Mouse (Mus musculus): ENCODE measurements around the gene Gpr137c. TPM values are rescaled to one million over a fixed set of nuclear protein-coding genes. Genes with fewer than 3 reads are reported as not detected.

The Gpr137c gene
- polyA plus RNA-seq, 1 experiment from 2014 or later, result 11.2 TPM

GRCm38 (mm10) chr14:45211431-45211830, 8.1 kb upstream of the Gpr137c start:
- ATAC-seq, result no peak
- Histone ChIP-seq H3K9me3 (ENCODE audit: control insufficient read depth, low read length) (no peaks in the 10 kb centered on the region), H3K27me3 (replicated peaks; ENCODE audit: control insufficient read depth, insufficient read depth, low read length) (no peaks in the 10 kb centered on the region), H3K9ac (ENCODE audit: low read depth, low read length) (no peak overlapping the region), H3K4me2 (ENCODE audit: low read length) (no peak overlapping the region), H3K4me1 (ENCODE audit: control insufficient read depth, insufficient read depth, low read depth, low read length) (no peaks in the 10 kb centered on the region), H3K4me3 (ENCODE audit: low read length) (no peak overlapping the region), H3K36me3 (ENCODE audit: control insufficient read depth, insufficient read depth, low read length) (no peaks in the 10 kb centered on the region), H3K27ac (ENCODE audit: low read depth, low read length) (no peak overlapping the region)
- 97% methylated on average over 1 of the region's 1 CpGs for WGBS

GRCm38 (mm10) chr14:45216711-45217340, 2.7 kb upstream of the Gpr137c start:
- Histone ChIP-seq H3K27me3 (replicated peaks; ENCODE audit: control insufficient read depth, insufficient read depth, low read length) (no peaks in the 10 kb centered on the region), H3K27ac (ENCODE audit: low read depth, low read length) (no peak overlapping the region), H3K4me2 (ENCODE audit: low read length) (no peak overlapping the region), H3K4me3 (ENCODE audit: low read length) (no peak overlapping the region), H3K4me1 (ENCODE audit: control insufficient read depth, insufficient read depth, low read depth, low read length) (peaks cover 13% of the 10 kb centered on the region), H3K9me3 (ENCODE audit: control insufficient read depth, low read length) (no peaks in the 10 kb centered on the region), H3K9ac (ENCODE audit: low read depth, low read length) (no peak overlapping the region), H3K36me3 (ENCODE audit: control insufficient read depth, insufficient read depth, low read length) (no peaks in the 10 kb centered on the region)
- 93% methylated on average over 9 of the region's 9 CpGs for WGBS
- no peak for ATAC-seq

- H3K36me3 ChIP-seq (ENCODE audit: control insufficient read depth, insufficient read depth, low read length), result no peaks in the 10 kb centered on the region
- 87% methylated on average over 4 of the region's 4 CpGs for WGBS
- peak overlapping the region; percentile 86 for H3K4me2 ChIP-seq (ENCODE audit: low read length)
- no peak overlapping the region for H3K27ac ChIP-seq (ENCODE audit: low read depth, low read length)
- no peak for ATAC-seq
- no peak overlapping the region for H3K4me3 ChIP-seq (ENCODE audit: low read length)
- H3K9ac ChIP-seq (ENCODE audit: low read depth, low read length), result no peak overlapping the region
- H3K27me3 ChIP-seq (replicated peaks; ENCODE audit: control insufficient read depth, insufficient read depth, low read length), result no peaks in the 10 kb centered on the region
- H3K9me3 ChIP-seq (ENCODE audit: control insufficient read depth, low read length), result no peaks in the 10 kb centered on the region
- peaks cover 16% of the 10 kb centered on the region for H3K4me1 ChIP-seq (ENCODE audit: control insufficient read depth, insufficient read depth, low read depth, low read length)
These were observed 1.8 kb upstream of the Gpr137c start for GRCm38 (mm10) chr14:45217693-45218092.

- ATAC-seq, result peak; percentile 25
- Histone ChIP-seq H3K9me3 (ENCODE audit: control insufficient read depth, low read length) (no peaks in the 10 kb centered on the region), H3K4me1 (ENCODE audit: control insufficient read depth, insufficient read depth, low read depth, low read length) (peaks cover 16% of the 10 kb centered on the region), H3K36me3 (ENCODE audit: control insufficient read depth, insufficient read depth, low read length) (no peaks in the 10 kb centered on the region), H3K27me3 (replicated peaks; ENCODE audit: control insufficient read depth, insufficient read depth, low read length) (no peaks in the 10 kb centered on the region), H3K4me3 (ENCODE audit: low read length) (peak within 1 kb of the TSS; percentile 82), H3K4me2 (ENCODE audit: low read length) (peak within 1 kb of the TSS; percentile 86), H3K9ac (ENCODE audit: low read depth, low read length) (peak within 1 kb of the TSS; percentile 91), H3K27ac (ENCODE audit: low read depth, low read length) (peak within 1 kb of the TSS; percentile 97)
- under 1% methylated on average over 58 of the region's 59 CpGs for WGBS
These were observed 806 bp downstream of the Gpr137c start, which contains the start of gene Txndc16 for GRCm38 (mm10) chr14:45220090-45220956. TSS of gene Txndc16 (minus strand) at chr14:45220328.

GRCm38 (mm10) chr14:45220957-45221630, 1.6 kb downstream of the Gpr137c start:
- WGBS, result 8% methylated on average over 11 of the region's 11 CpGs
- Histone ChIP-seq H3K4me3 (ENCODE audit: low read length) (peak overlapping the region; percentile 82), H3K9ac (ENCODE audit: low read depth, low read length) (peak overlapping the region; percentile 91), H3K36me3 (ENCODE audit: control insufficient read depth, insufficient read depth, low read length) (no peaks in the 10 kb centered on the region), H3K9me3 (ENCODE audit: control insufficient read depth, low read length) (no peaks in the 10 kb centered on the region), H3K27me3 (replicated peaks; ENCODE audit: control insufficient read depth, insufficient read depth, low read length) (no peaks in the 10 kb centered on the region), H3K27ac (ENCODE audit: low read depth, low read length) (peak overlapping the region; percentile 97), H3K4me2 (ENCODE audit: low read length) (peak overlapping the region; percentile 72), H3K4me1 (ENCODE audit: control insufficient read depth, insufficient read depth, low read depth, low read length) (peaks cover 16% of the 10 kb centered on the region)
- ATAC-seq, result no peak

- Histone ChIP-seq H3K27me3 (replicated peaks; ENCODE audit: control insufficient read depth, insufficient read depth, low read length) (no peaks in the 10 kb centered on the region), H3K4me1 (ENCODE audit: control insufficient read depth, insufficient read depth, low read depth, low read length) (no peaks in the 10 kb centered on the region), H3K9me3 (ENCODE audit: control insufficient read depth, low read length) (no peaks in the 10 kb centered on the region; the same call in 1 of the 2 replicates), H3K36me3 (ENCODE audit: control insufficient read depth, insufficient read depth, low read length) (no peaks in the 10 kb centered on the region), H3K4me2 (ENCODE audit: low read length) (no peak overlapping the region), H3K4me3 (ENCODE audit: low read length) (no peak overlapping the region), H3K27ac (ENCODE audit: low read depth, low read length) (no peak overlapping the region), H3K9ac (ENCODE audit: low read depth, low read length) (no peak overlapping the region)
- WGBS, result 86% methylated on average over 2 of the region's 2 CpGs
- ATAC-seq, result no peak
These were observed 19.5 kb downstream of the Gpr137c start for GRCm38 (mm10) chr14:45239042-45239441.

GRCm38 (mm10) chr14:45241613-45242012, 22.1 kb downstream of the Gpr137c start:
- no peaks in the 10 kb centered on the region for H3K27me3 ChIP-seq (replicated peaks; ENCODE audit: control insufficient read depth, insufficient read depth, low read length)
- WGBS, result 53% methylated on average over 1 of the region's 1 CpGs
- ATAC-seq, result no peak

GRCm38 (mm10) chr14:45251548-45252076, 32.1 kb downstream of the Gpr137c start:
- ATAC-seq, result no peak
- H3K36me3 ChIP-seq (ENCODE audit: control insufficient read depth, insufficient read depth, low read length), result peaks cover 9% of the 10 kb centered on the region; the same call in 1 of the 2 replicates

More at GRCm38 (mm10) chr14:45241613-45242012, 22.1 kb downstream of the Gpr137c start:
- Histone ChIP-seq H3K9ac (ENCODE audit: low read depth, low read length) (no peak overlapping the region), H3K9me3 (ENCODE audit: control insufficient read depth, low read length) (no peaks in the 10 kb centered on the region; the same call in 1 of the 2 replicates), H3K4me3 (ENCODE audit: low read length) (no peak overlapping the region), H3K27ac (ENCODE audit: low read depth, low read length) (no peak overlapping the region), H3K4me2 (ENCODE audit: low read length) (no peak overlapping the region), H3K36me3 (ENCODE audit: control insufficient read depth, insufficient read depth, low read length) (no peaks in the 10 kb centered on the region), H3K4me1 (ENCODE audit: control insufficient read depth, insufficient read depth, low read depth, low read length) (no peaks in the 10 kb centered on the region)

More at GRCm38 (mm10) chr14:45251548-45252076, 32.1 kb downstream of the Gpr137c start:
- H3K4me1 ChIP-seq (ENCODE audit: control insufficient read depth, insufficient read depth, low read depth, low read length), result no peaks in the 10 kb centered on the region
- no peaks in the 10 kb centered on the region for H3K9me3 ChIP-seq (ENCODE audit: control insufficient read depth, low read length)
- H3K9ac ChIP-seq (ENCODE audit: low read depth, low read length), result no peak overlapping the region
- H3K27ac ChIP-seq (ENCODE audit: low read depth, low read length), result no peak overlapping the region
- no peak overlapping the region for H3K4me2 ChIP-seq (ENCODE audit: low read length)
- no peaks in the 10 kb centered on the region for H3K27me3 ChIP-seq (replicated peaks; ENCODE audit: control insufficient read depth, insufficient read depth, low read length)
- H3K4me3 ChIP-seq (ENCODE audit: low read length), result no peak overlapping the region
- WGBS, result 89% methylated on average over 4 of the region's 4 CpGs
